Mouse (Mus musculus): ENCODE data around the gene Pcsk7. TPM values are rescaled to one million over a fixed set of nuclear protein-coding genes. Genes with fewer than 3 reads are reported as not detected.

The Pcsk7 gene
- total and polyA plus RNA-seq, 2 experiments: 27.7 to 29.3 TPM

GRCm38 (mm10) chr9:45939794-45940193, 33.5 kb downstream of the Pcsk7 start:
- Histone ChIP-seq H3K27ac (replicated peaks; ENCODE audit: insufficient read depth, low read depth, low read length) (no peak overlapping the region), H3K79me2 (ENCODE audit: control insufficient read depth, insufficient read depth, low read length) (no peaks in the 10 kb centered on the region), H3K27me3 (ENCODE audit: control insufficient read depth, insufficient read depth, low read length) (no peaks in the 10 kb centered on the region), H3K36me3 (ENCODE audit: control insufficient read depth, insufficient read depth, low read length) (peaks cover 21% of the 10 kb centered on the region; the same call in 1 of the 2 replicates), H3K9ac (ENCODE audit: low read depth, low read length) (no peak overlapping the region), H3K4me3 (ENCODE audit: insufficient read depth, low read depth, low read length) (no peak overlapping the region), H3K4me1 (ENCODE audit: control insufficient read depth, insufficient read depth, low read length) (peaks cover 8% of the 10 kb centered on the region; the same call in 1 of the 2 replicates)
- no peak for DNase-seq (ENCODE audit: extremely low read depth, low read depth, low spot score)
- TF ChIP-seq POLR2A (IDR thresholded peaks at IDR 0.05; ENCODE audit: extremely low read depth, insufficient read depth, low read length): no peak
- no peak for TF ChIP-seq CTCF (IDR thresholded peaks at IDR 0.05; ENCODE audit: low read depth, low read length)
- 91% methylated on average over 6 of the region's 6 CpGs for WGBS

- H3K27ac ChIP-seq (replicated peaks; ENCODE audit: insufficient read depth, low read depth, low read length): no peak overlapping the region
- peaks cover 24% of the 10 kb centered on the region for H3K36me3 ChIP-seq (ENCODE audit: control insufficient read depth, insufficient read depth, low read length)
- TF ChIP-seq CTCF (IDR thresholded peaks at IDR 0.05; ENCODE audit: low read depth, low read length) (no peak), POLR2A (IDR thresholded peaks at IDR 0.05; ENCODE audit: extremely low read depth, insufficient read depth, low read length) (no peak)
- H3K79me2 ChIP-seq (ENCODE audit: control insufficient read depth, insufficient read depth, low read length): no peaks in the 10 kb centered on the region
- H3K4me1 ChIP-seq (ENCODE audit: control insufficient read depth, insufficient read depth, low read length): peaks cover 8% of the 10 kb centered on the region; the same call in 1 of the 2 replicates
- H3K4me3 ChIP-seq (ENCODE audit: insufficient read depth, low read depth, low read length): no peak overlapping the region
- no peak for DNase-seq (ENCODE audit: extremely low read depth, low read depth, low spot score)
- no peaks in the 10 kb centered on the region for H3K27me3 ChIP-seq (ENCODE audit: control insufficient read depth, insufficient read depth, low read length)
- WGBS: 90% methylated on average over 18 of the region's 18 CpGs
- H3K9ac ChIP-seq (ENCODE audit: low read depth, low read length): no peak overlapping the region
Observed at GRCm38 (mm10) chr9:45941329-45941888, 35.1 kb downstream of the Pcsk7 start.

GRCm38 (mm10) chr9:45942464-45942863, 36.2 kb downstream of the Pcsk7 start:
- Histone ChIP-seq H3K9ac (ENCODE audit: low read depth, low read length) (no peak overlapping the region), H3K27me3 (ENCODE audit: control insufficient read depth, insufficient read depth, low read length) (no peaks in the 10 kb centered on the region), H3K27ac (replicated peaks; ENCODE audit: insufficient read depth, low read depth, low read length) (no peak overlapping the region), H3K79me2 (ENCODE audit: control insufficient read depth, insufficient read depth, low read length) (no peaks in the 10 kb centered on the region), H3K4me1 (ENCODE audit: control insufficient read depth, insufficient read depth, low read length) (peaks cover 6% of the 10 kb centered on the region; the same call in 1 of the 2 replicates), H3K36me3 (ENCODE audit: control insufficient read depth, insufficient read depth, low read length) (peaks cover 29% of the 10 kb centered on the region), H3K4me3 (ENCODE audit: insufficient read depth, low read depth, low read length) (no peak overlapping the region)
- WGBS: 97% methylated on average over 16 of the region's 16 CpGs
- TF ChIP-seq POLR2A (IDR thresholded peaks at IDR 0.05; ENCODE audit: extremely low read depth, insufficient read depth, low read length) (no peak), CTCF (IDR thresholded peaks at IDR 0.05; ENCODE audit: low read depth, low read length) (no peak)
- DNase-seq (ENCODE audit: extremely low read depth, low read depth, low spot score): no peak

GRCm38 (mm10) chr9:45942916-45943315, 36.6 kb downstream of the Pcsk7 start:
- WGBS: 95% methylated on average over 8 of the region's 8 CpGs
- Histone ChIP-seq H3K9ac (ENCODE audit: low read depth, low read length) (no peak overlapping the region), H3K4me3 (ENCODE audit: insufficient read depth, low read depth, low read length) (no peak overlapping the region), H3K27me3 (ENCODE audit: control insufficient read depth, insufficient read depth, low read length) (no peaks in the 10 kb centered on the region), H3K36me3 (ENCODE audit: control insufficient read depth, insufficient read depth, low read length) (peaks cover 34% of the 10 kb centered on the region), H3K27ac (replicated peaks; ENCODE audit: insufficient read depth, low read depth, low read length) (no peak overlapping the region), H3K4me1 (ENCODE audit: control insufficient read depth, insufficient read depth, low read length) (0 out of 2 replicates have a peak, but pooled peaks cover 4% of the 10 kb centered on the region), H3K79me2 (ENCODE audit: control insufficient read depth, insufficient read depth, low read length) (no peaks in the 10 kb centered on the region)
- no peak for DNase-seq (ENCODE audit: extremely low read depth, low read depth, low spot score)
- TF ChIP-seq CTCF (IDR thresholded peaks at IDR 0.05; ENCODE audit: low read depth, low read length) (no peak), POLR2A (IDR thresholded peaks at IDR 0.05; ENCODE audit: extremely low read depth, insufficient read depth, low read length) (no peak)

GRCm38 (mm10) chr9:45943628-45944505, 37.6 kb downstream of the Pcsk7 start:
- no peak for DNase-seq (ENCODE audit: extremely low read depth, low read depth, low spot score)
- Histone ChIP-seq H3K9ac (ENCODE audit: low read depth, low read length) (no peak overlapping the region), H3K36me3 (ENCODE audit: control insufficient read depth, insufficient read depth, low read length) (peaks cover 39% of the 10 kb centered on the region), H3K4me1 (ENCODE audit: control insufficient read depth, insufficient read depth, low read length) (no peaks in the 10 kb centered on the region), H3K79me2 (ENCODE audit: control insufficient read depth, insufficient read depth, low read length) (no peaks in the 10 kb centered on the region), H3K27me3 (ENCODE audit: control insufficient read depth, insufficient read depth, low read length) (no peaks in the 10 kb centered on the region), H3K27ac (replicated peaks; ENCODE audit: insufficient read depth, low read depth, low read length) (no peak overlapping the region), H3K4me3 (ENCODE audit: insufficient read depth, low read depth, low read length) (no peak overlapping the region)
- WGBS: 94% methylated on average over 8 of the region's 8 CpGs
- TF ChIP-seq CTCF (IDR thresholded peaks at IDR 0.05; ENCODE audit: low read depth, low read length) (no peak), POLR2A (IDR thresholded peaks at IDR 0.05; ENCODE audit: extremely low read depth, insufficient read depth, low read length) (no peak)

All from liver, adult 2 months (tissue).